Mouse (Mus musculus) hindbrain, embryonic 16.5 days (tissue): ENCODE measurements around the gene Gm38394. TPM values are rescaled to one million over a fixed set of nuclear protein-coding genes. Genes with fewer than 3 reads are reported as not detected.
"Not testable (repeated sequence)": the region's sequence is repeated elsewhere in the genome, so short reads cannot be mapped to it uniquely, and the experiment has no call there.

Source experiments
- ATAC-seq: fragments of 200-750 bp; cut with Nextera tagmentation; 2 replicates; pipeline ENCODE4 v1.8.0; 2017; ENCODE audit warnings: moderate TSS enrichment, moderate library complexity
- H3K27ac ChIP-seq: fragments of 300-500 bp; sonication (generic); 2 replicates; pipeline ENCODE4 v1.5.1; 2014; ENCODE audit warnings: low read depth, mild to moderate bottlenecking, control low read depth, low read length, moderate library complexity
- H3K27me3 ChIP-seq: fragments of 300-500 bp; sonication (generic); replicated peaks from 2 replicates; pipeline ENCODE4 v1.6.1; 2014; ENCODE audit warnings: low read length; ENCODE audit not compliant: control insufficient read depth, insufficient read depth
- H3K36me3 ChIP-seq: fragments of 300-500 bp; sonication (generic); 2 replicates; pipeline ENCODE4 v1.6.1; 2014; ENCODE audit warnings: mild to moderate bottlenecking, low read length, moderate library complexity, mixed read lengths; ENCODE audit not compliant: control insufficient read depth, insufficient read depth
- H3K4me1 ChIP-seq: fragments of 300-500 bp; sonication (generic); 2 replicates; pipeline ENCODE4 v1.6.1; 2014; ENCODE audit warnings: low read depth, low read length; ENCODE audit not compliant: control insufficient read depth, insufficient read depth
- H3K4me2 ChIP-seq: fragments of 300-500 bp; sonication (generic); 2 replicates; pipeline ENCODE4 v1.6.1; 2014; ENCODE audit warnings: mild to moderate bottlenecking, low read length, control low read depth, moderate library complexity
- H3K4me3 ChIP-seq: fragments of 300-500 bp; sonication (generic); 2 replicates; pipeline ENCODE4 v1.5.1; 2014; ENCODE audit warnings: mild to moderate bottlenecking, low read length, control low read depth, moderate library complexity
- H3K9ac ChIP-seq: fragments of 300-500 bp; sonication (generic); 2 replicates; pipeline ENCODE4 v1.6.1; 2014; ENCODE audit warnings: low read depth, mild to moderate bottlenecking, control low read depth, low read length, moderate library complexity
- H3K9me3 ChIP-seq: fragments of 300-500 bp; sonication (generic); 2 replicates; pipeline ENCODE4 v1.6.1; 2014; ENCODE audit warnings: mild to moderate bottlenecking, low read length, moderate library complexity; ENCODE audit not compliant: control insufficient read depth
- WGBS: fragments of 180-500 bp; shearing (Covaris S2); extraction: QIAGEN DNeasy Blood & Tissue Kit; methylation state at CpG from one replicate; pipeline ENCODE4 v1.1.7; 2014; 5-methylcytosine and 5-hydroxymethylcytosine counted together
- polyA plus RNA-seq: library from polyadenylated mRNA; unstranded; fragments of >200 nt; fragmentation: Nextera tagmentation; extraction: Ambion mirVana; gene quantifications from 2 replicates; pipeline ENCODE4 v1.2.1, GENCODE M21; 2015

Gm38394 gene
- 2.1 and 2.3 TPM in 2 replicates for polyA plus RNA-seq

DNA sequence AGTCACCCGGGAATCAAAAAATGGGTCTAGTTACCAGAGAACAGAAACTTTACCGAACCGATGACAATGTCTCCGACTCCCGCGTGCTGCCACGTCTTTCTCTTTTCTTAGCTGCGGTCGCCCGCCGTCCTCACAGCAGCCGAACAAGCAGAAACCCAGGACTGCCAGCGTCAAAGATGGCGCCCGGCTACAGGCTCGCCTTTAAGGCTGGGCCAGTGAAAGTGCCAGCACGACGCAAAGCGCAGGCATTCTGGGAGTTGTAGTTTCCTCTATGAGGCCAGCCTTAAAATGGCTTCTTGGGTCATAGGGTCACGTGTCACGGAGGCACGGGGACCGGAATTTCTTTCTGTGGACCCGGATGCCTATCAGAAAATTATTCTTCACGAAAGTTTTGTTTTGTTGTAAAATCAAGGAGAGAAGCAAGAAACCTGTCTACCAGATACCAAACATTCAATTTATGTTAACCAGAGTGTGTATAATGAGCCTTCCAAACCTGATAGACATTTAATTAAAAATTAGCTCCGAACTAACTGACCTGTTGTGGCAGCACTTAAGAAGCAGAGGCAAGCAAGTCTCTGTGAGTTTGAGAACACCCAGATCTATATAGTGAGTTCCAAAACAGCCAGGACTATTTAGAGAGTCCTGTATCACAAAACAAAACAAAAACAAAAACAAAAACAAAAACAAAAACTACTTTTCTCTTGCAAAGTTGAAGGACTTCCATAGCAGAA, at the start of gene Gm38394:
Gene Gm38394 (minus strand): TSS at position 116 of the 731 bp plus-strand sequence.
- H3K27me3 ChIP-seq = no peaks in the 10 kb centered on the region
- peak within 1 kb of the TSS; percentile 77 for H3K4me3 ChIP-seq
- 2% methylated on average over 26 of the region's 26 CpGs for WGBS
- no peaks in the 10 kb centered on the region for H3K36me3 ChIP-seq
- peaks cover 34% of the 10 kb centered on the region for H3K4me1 ChIP-seq
- peak within 1 kb of the TSS; percentile 93 for H3K27ac ChIP-seq
- H3K9ac ChIP-seq = peak within 1 kb of the TSS; percentile 87
- H3K4me2 ChIP-seq = peak within 1 kb of the TSS; percentile 95
- peak; percentile 99 for ATAC-seq
- no peaks in the 10 kb centered on the region for H3K9me3 ChIP-seq

GRCm38 (mm10) chr1:133710895-133711294, 49.8 kb upstream of the Gm38394 start:
- Histone ChIP-seq H3K4me1 (no peaks in the 10 kb centered on the region; the same call in 1 of the 2 replicates), H3K27ac (no peak overlapping the region), H3K27me3 (no peaks in the 10 kb centered on the region), H3K9ac (no peak overlapping the region), H3K9me3 (no peaks in the 10 kb centered on the region), H3K36me3 (no peaks in the 10 kb centered on the region), H3K4me2 (no peak overlapping the region), H3K4me3 (no peak overlapping the region)
- WGBS = 54% methylated on average over 6 of the region's 6 CpGs
- ATAC-seq = no peak

GRCm38 (mm10) chr1:133709292-133709691, 48.2 kb upstream of the Gm38394 start:
- no peak for ATAC-seq
- no peaks in the 10 kb centered on the region for H3K27me3 ChIP-seq
- 76% methylated on average over 3 of the region's 3 CpGs for WGBS
- no peaks in the 10 kb centered on the region for H3K9me3 ChIP-seq
- H3K4me1 ChIP-seq = no peaks in the 10 kb centered on the region; the same call in 1 of the 2 replicates
- H3K4me3 ChIP-seq = no peak overlapping the region
- H3K4me2 ChIP-seq = no peak overlapping the region
- no peak overlapping the region for H3K27ac ChIP-seq
- H3K9ac ChIP-seq = no peak overlapping the region
- H3K36me3 ChIP-seq = no peaks in the 10 kb centered on the region

DNA sequence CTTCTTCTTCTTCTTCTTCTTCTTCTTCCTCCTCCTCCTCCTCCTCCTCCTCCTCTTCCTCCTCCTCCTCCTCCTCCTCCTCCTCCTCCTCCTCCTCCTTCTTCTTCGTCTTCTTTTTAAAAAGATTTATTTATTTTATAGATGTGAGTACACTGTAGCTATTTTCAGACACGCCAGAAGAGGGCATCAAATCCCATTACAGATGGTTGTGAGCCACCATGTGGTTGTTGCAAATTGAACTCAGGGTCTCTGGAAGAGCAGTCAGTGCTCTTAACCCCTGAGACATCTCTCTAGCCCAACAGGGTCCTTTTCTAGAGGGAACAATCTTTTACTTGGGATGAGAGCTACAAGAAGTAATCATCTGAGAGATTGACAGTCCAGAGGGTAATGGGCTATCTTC, 40.7 kb upstream of the Gm38394 start:
- not testable (repeated sequence) for ATAC-seq, H3K4me2 ChIP-seq, H3K4me1 ChIP-seq, H3K36me3 ChIP-seq, H3K4me3 ChIP-seq, H3K27ac ChIP-seq, H3K9me3 ChIP-seq, H3K27me3 ChIP-seq, H3K9ac ChIP-seq
- WGBS = 10% methylated on average over 2 of the region's 2 CpGs

GRCm38 (mm10) chr1:133697935-133698620, 37.0 kb upstream of the Gm38394 start:
- no peak for ATAC-seq
- peaks cover 2% of the 10 kb centered on the region; the same call in 1 of the 2 replicates for H3K4me1 ChIP-seq
- H3K27ac ChIP-seq = no peak overlapping the region
- H3K9me3 ChIP-seq = no peaks in the 10 kb centered on the region
- H3K27me3 ChIP-seq = no peaks in the 10 kb centered on the region
- H3K4me2 ChIP-seq = no peak overlapping the region
- H3K4me3 ChIP-seq = no peak overlapping the region
- no peak overlapping the region for H3K9ac ChIP-seq
- H3K36me3 ChIP-seq = no peaks in the 10 kb centered on the region
- WGBS = 95% methylated on average over 12 of the region's 12 CpGs

DNA sequence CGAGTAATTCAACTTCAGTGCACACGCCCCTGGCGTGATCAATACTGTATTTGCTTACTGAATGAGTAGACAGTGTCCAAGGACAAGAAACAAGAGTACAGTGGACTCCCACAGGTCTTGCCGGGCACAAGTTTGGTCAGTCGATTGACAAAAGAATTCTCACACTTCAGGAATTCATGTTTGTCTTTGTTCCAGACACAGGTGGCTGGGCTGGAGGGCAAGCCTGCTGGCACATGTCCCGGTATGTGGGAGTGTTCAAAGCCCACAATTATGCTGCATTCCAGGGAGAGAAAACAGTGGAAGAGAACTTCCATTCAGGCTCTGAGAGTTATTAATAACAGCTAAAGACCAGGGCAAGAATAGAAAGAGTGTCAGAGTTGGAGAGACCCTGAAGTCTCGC, 34.8 kb upstream of the Gm38394 start:
- ATAC-seq = no peak
- Histone ChIP-seq H3K27me3 (no peaks in the 10 kb centered on the region), H3K4me1 (peaks cover 2% of the 10 kb centered on the region; the same call in 1 of the 2 replicates), H3K9ac (no peak overlapping the region), H3K36me3 (no peaks in the 10 kb centered on the region), H3K9me3 (no peaks in the 10 kb centered on the region), H3K27ac (no peak overlapping the region), H3K4me2 (no peak overlapping the region), H3K4me3 (no peak overlapping the region)
- WGBS = 12% methylated on average over 7 of the region's 7 CpGs

GRCm38 (mm10) chr1:133694876-133695275, 33.8 kb upstream of the Gm38394 start:
- Histone ChIP-seq H3K4me1 (peaks cover 2% of the 10 kb centered on the region; the same call in 1 of the 2 replicates), H3K27ac (no peak overlapping the region), H3K9me3 (no peaks in the 10 kb centered on the region), H3K27me3 (no peaks in the 10 kb centered on the region), H3K4me2 (no peak overlapping the region), H3K36me3 (no peaks in the 10 kb centered on the region), H3K4me3 (no peak overlapping the region), H3K9ac (no peak overlapping the region)
- WGBS = 100% methylated on average over 1 of the region's 1 CpGs
- no peak for ATAC-seq

DNA sequence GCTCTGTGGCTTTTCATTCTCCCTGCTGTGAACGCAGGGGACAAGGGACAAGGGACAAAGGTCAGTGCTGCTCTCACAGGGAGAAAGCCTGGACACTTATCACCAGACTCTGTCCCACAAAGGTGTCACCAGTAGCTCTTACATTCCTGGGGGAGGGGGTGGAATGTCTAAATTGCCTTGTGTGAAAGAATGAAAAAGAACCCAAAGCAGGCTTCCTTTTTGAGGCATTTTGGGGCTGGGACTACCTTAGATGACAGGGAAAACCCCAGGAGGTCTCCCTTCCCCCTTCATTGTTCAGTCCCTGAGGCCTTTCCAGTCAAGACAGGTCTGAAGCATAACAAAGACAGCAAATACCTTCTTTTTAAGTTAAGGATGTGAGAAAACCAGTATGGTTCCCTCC, 33.2 kb upstream of the Gm38394 start:
- Histone ChIP-seq H3K27me3 (no peaks in the 10 kb centered on the region), H3K36me3 (no peaks in the 10 kb centered on the region), H3K4me2 (no peak overlapping the region), H3K4me1 (peaks cover 2% of the 10 kb centered on the region; the same call in 1 of the 2 replicates), H3K9ac (no peak overlapping the region), H3K9me3 (no peaks in the 10 kb centered on the region), H3K27ac (no peak overlapping the region), H3K4me3 (no peak overlapping the region)
- WGBS = 5% methylated on average over 1 of the region's 1 CpGs
- no peak for ATAC-seq

- no peaks in the 10 kb centered on the region for H3K27me3 ChIP-seq
- H3K9me3 ChIP-seq = no peaks in the 10 kb centered on the region
- H3K4me1 ChIP-seq = peaks cover 2% of the 10 kb centered on the region; the same call in 1 of the 2 replicates
- H3K4me3 ChIP-seq = no peak overlapping the region
- H3K9ac ChIP-seq = no peak overlapping the region
- no peak overlapping the region for H3K4me2 ChIP-seq
- no peaks in the 10 kb centered on the region for H3K36me3 ChIP-seq
- no peak overlapping the region for H3K27ac ChIP-seq
- WGBS = 73% methylated on average over 11 of the region's 11 CpGs
- no peak for ATAC-seq
Measured at GRCm38 (mm10) chr1:133693536-133694114, 32.5 kb upstream of the Gm38394 start.
